Mouse (Mus musculus) megakaryocyte, embryonic 14.5 days (primary cell): ENCODE results near the gene Olfr1385.
"Not testable (repeated sequence)": the region's sequence is repeated elsewhere in the genome, so short reads cannot be mapped to it uniquely, and the experiment has no call there.

ENCODE experiments used
- FLI1 ChIP-seq: IDR thresholded peaks from 2 replicates; pipeline ENCODE4 v1.6.1; 2012; ENCODE audit warnings: low read length, inconsistent platforms, mixed read lengths
- GATA1 ChIP-seq: IDR thresholded peaks from 3 replicates; pipeline ENCODE4 v1.6.1; 2012; ENCODE audit warnings: mixed read lengths, low read length, inconsistent platforms, borderline replicate concordance

GRCm38 (mm10) chr11:49488770-49489169 lies at the start of gene Olfr1385:
- TF ChIP-seq GATA1, FLI1: not testable (repeated sequence)
